Mouse (Mus musculus) neural tube, embryonic 13.5 days (tissue): Measurements from ENCODE around the gene Cib2. TPM values are rescaled to one million over a fixed set of nuclear protein-coding genes. Genes with fewer than 3 reads are reported as not detected.

ENCODE experiments used
- ATAC-seq: fragments of 200-750 bp; cut with Nextera tagmentation; 2 replicates; pipeline ENCODE4 v1.8.0; 2017; ENCODE audit warnings: low read depth, mild to moderate bottlenecking, moderate TSS enrichment, moderate library complexity
- H3K27ac ChIP-seq: fragments of 300-500 bp; sonication (generic); replicated peaks from 2 replicates; pipeline ENCODE4 v1.5.1; 2015; ENCODE audit warnings: moderate library complexity, mild to moderate bottlenecking, inconsistent platforms
- H3K27me3 ChIP-seq: fragments of 300-500 bp; sonication (generic); 2 replicates; pipeline ENCODE4 v1.6.1; 2015; ENCODE audit warnings: mild to moderate bottlenecking, inconsistent platforms
- H3K36me3 ChIP-seq: fragments of 300-500 bp; sonication (generic); 2 replicates; pipeline ENCODE4 v1.6.1; 2015; ENCODE audit warnings: mild to moderate bottlenecking, inconsistent platforms
- H3K4me1 ChIP-seq: fragments of 300-500 bp; sonication (generic); replicated peaks from 2 replicates; pipeline ENCODE4 v1.6.1; 2015; ENCODE audit warnings: inconsistent platforms
- H3K4me2 ChIP-seq: fragments of 300-500 bp; sonication (generic); 2 replicates; pipeline ENCODE4 v1.6.1; 2015; ENCODE audit warnings: inconsistent platforms, mild to moderate bottlenecking, moderate library complexity
- H3K4me3 ChIP-seq: fragments of 300-500 bp; sonication (generic); 2 replicates; pipeline ENCODE4 v1.5.1; 2015; ENCODE audit warnings: mild to moderate bottlenecking, inconsistent platforms
- H3K9ac ChIP-seq: fragments of 300-500 bp; sonication (generic); 2 replicates; pipeline ENCODE4 v1.6.1; 2015; ENCODE audit warnings: moderate library complexity, mild to moderate bottlenecking, inconsistent platforms
- H3K9me3 ChIP-seq: fragments of 300-500 bp; sonication (generic); 2 replicates; pipeline ENCODE4 v1.6.1; 2016; ENCODE audit warnings: inconsistent platforms
- WGBS: fragments of 180-500 bp; shearing (Covaris S2); methylation state at CpG from one replicate; pipeline ENCODE4 v1.1.7; 2015; 5-methylcytosine and 5-hydroxymethylcytosine counted together
- polyA plus RNA-seq: library from polyadenylated mRNA; unstranded; fragments of >200 nt; fragmentation: Nextera tagmentation; extraction: Ambion mirVana; gene quantifications from 2 replicates; pipeline ENCODE4 v1.2.1, GENCODE M21; 2015

The Cib2 gene
- polyA plus RNA-seq, 1 experiment from 2014 or later: 45.9 TPM

GRCm38 (mm10) chr9:54540801-54541200 lies 19.2 kb downstream of the Cib2 start:
- H3K27ac ChIP-seq: no peak overlapping the region
- no peak overlapping the region for H3K4me3 ChIP-seq
- peaks cover 14% of the 10 kb centered on the region; the same call in 1 of the 2 replicates for H3K4me1 ChIP-seq
- no peak for ATAC-seq
- no peak overlapping the region for H3K9ac ChIP-seq
- no peaks in the 10 kb centered on the region for H3K9me3 ChIP-seq
- no peaks in the 10 kb centered on the region for H3K27me3 ChIP-seq
- 79% methylated on average over 5 of the region's 5 CpGs for WGBS
- H3K4me2 ChIP-seq: no peak overlapping the region
- H3K36me3 ChIP-seq: peaks cover 14% of the 10 kb centered on the region

- Histone ChIP-seq H3K4me3 (no peak within 1 kb of the TSS), H3K4me2 (no peak within 1 kb of the TSS), H3K9me3 (no peaks in the 10 kb centered on the region), H3K36me3 (no peaks in the 10 kb centered on the region), H3K27ac (no peak within 1 kb of the TSS), H3K27me3 (no peaks in the 10 kb centered on the region), H3K4me1 (peaks cover 23% of the 10 kb centered on the region), H3K9ac (no peak within 1 kb of the TSS)
- ATAC-seq: no peak
- WGBS: 94% methylated on average over 14 of the region's 14 CpGs
Measured at GRCm38 (mm10) chr9:54538684-54539083, 21.3 kb downstream of the Cib2 start, which contains the start of gene Sh2d7. TSS of gene Sh2d7 (plus strand) at chr9:54538984.

- 93% methylated on average over 3 of the region's 3 CpGs for WGBS
- no peak for ATAC-seq
- Histone ChIP-seq H3K36me3 (no peaks in the 10 kb centered on the region), H3K9ac (no peak overlapping the region), H3K27ac (no peak overlapping the region), H3K4me1 (peaks cover 25% of the 10 kb centered on the region), H3K4me3 (no peak overlapping the region), H3K4me2 (no peak overlapping the region), H3K27me3 (no peaks in the 10 kb centered on the region), H3K9me3 (no peaks in the 10 kb centered on the region)
Measured at GRCm38 (mm10) chr9:54538244-54538643, 21.8 kb downstream of the Cib2 start.

GRCm38 (mm10) chr9:54537480-54537879 lies 22.5 kb downstream of the Cib2 start:
- no peak for ATAC-seq
- Histone ChIP-seq H3K9ac (no peak overlapping the region), H3K36me3 (no peaks in the 10 kb centered on the region), H3K4me3 (no peak overlapping the region), H3K27me3 (no peaks in the 10 kb centered on the region), H3K4me1 (peaks cover 25% of the 10 kb centered on the region), H3K27ac (peak overlapping the region; percentile 28), H3K9me3 (no peaks in the 10 kb centered on the region), H3K4me2 (no peak overlapping the region)
- WGBS: 76% methylated on average over 3 of the region's 3 CpGs

GRCm38 (mm10) chr9:54537030-54537429 lies 23.0 kb downstream of the Cib2 start:
- Histone ChIP-seq H3K9me3 (no peaks in the 10 kb centered on the region), H3K4me3 (no peak overlapping the region), H3K4me1 (peaks cover 25% of the 10 kb centered on the region), H3K4me2 (no peak overlapping the region), H3K27ac (peak overlapping the region; percentile 28), H3K36me3 (no peaks in the 10 kb centered on the region), H3K9ac (no peak overlapping the region), H3K27me3 (no peaks in the 10 kb centered on the region)
- no peak for ATAC-seq
- 28% methylated on average over 4 of the region's 4 CpGs for WGBS

- Histone ChIP-seq H3K27ac (no peak overlapping the region; the same call in 1 of the 2 replicates), H3K9me3 (no peaks in the 10 kb centered on the region), H3K9ac (no peak overlapping the region), H3K4me2 (no peak overlapping the region), H3K4me1 (peaks cover 25% of the 10 kb centered on the region), H3K4me3 (no peak overlapping the region), H3K27me3 (no peaks in the 10 kb centered on the region), H3K36me3 (no peaks in the 10 kb centered on the region)
- WGBS: 59% methylated on average over 7 of the region's 7 CpGs
- ATAC-seq: no peak
Measured at GRCm38 (mm10) chr9:54536236-54536635, 23.8 kb downstream of the Cib2 start.

- Histone ChIP-seq H3K4me2 (no peak overlapping the region), H3K27me3 (no peaks in the 10 kb centered on the region), H3K4me3 (no peak overlapping the region), H3K9me3 (no peaks in the 10 kb centered on the region), H3K9ac (no peak overlapping the region), H3K27ac (peak overlapping the region; percentile 75), H3K36me3 (no peaks in the 10 kb centered on the region), H3K4me1 (peaks cover 25% of the 10 kb centered on the region)
- ATAC-seq: peak; percentile 85
- 40% methylated on average over 5 of the region's 5 CpGs for WGBS
Measured at GRCm38 (mm10) chr9:54533975-54534374, 26.0 kb downstream of the Cib2 start.

- Histone ChIP-seq H3K27me3 (no peaks in the 10 kb centered on the region), H3K4me3 (no peak overlapping the region), H3K9me3 (no peaks in the 10 kb centered on the region), H3K36me3 (no peaks in the 10 kb centered on the region), H3K4me1 (peaks cover 25% of the 10 kb centered on the region), H3K27ac (no peak overlapping the region), H3K9ac (no peak overlapping the region), H3K4me2 (no peak overlapping the region)
- WGBS: 84% methylated on average over 2 of the region's 2 CpGs
- no peak for ATAC-seq
Measured at GRCm38 (mm10) chr9:54532926-54533325, 27.1 kb downstream of the Cib2 start.

- H3K27me3 ChIP-seq: no peaks in the 10 kb centered on the region
- no peak overlapping the region for H3K27ac ChIP-seq
- peaks cover 14% of the 10 kb centered on the region for H3K4me1 ChIP-seq
- no peak for ATAC-seq
- no peaks in the 10 kb centered on the region for H3K36me3 ChIP-seq
- no peak overlapping the region for H3K4me3 ChIP-seq
- no peaks in the 10 kb centered on the region for H3K9me3 ChIP-seq
- no peak overlapping the region for H3K9ac ChIP-seq
- no peak overlapping the region for H3K4me2 ChIP-seq
Measured at GRCm38 (mm10) chr9:54531421-54531820, 28.6 kb downstream of the Cib2 start.

GRCm38 (mm10) chr9:54530836-54531235 lies 29.2 kb downstream of the Cib2 start:
- H3K9me3 ChIP-seq: no peaks in the 10 kb centered on the region
- H3K4me3 ChIP-seq: no peak overlapping the region
- H3K9ac ChIP-seq: no peak overlapping the region
- peaks cover 11% of the 10 kb centered on the region for H3K4me1 ChIP-seq
- no peaks in the 10 kb centered on the region for H3K27me3 ChIP-seq
- no peak overlapping the region for H3K27ac ChIP-seq
- H3K4me2 ChIP-seq: no peak overlapping the region
- ATAC-seq: no peak
- H3K36me3 ChIP-seq: no peaks in the 10 kb centered on the region
- 88% methylated on average over 6 of the region's 6 CpGs for WGBS

- no peak for ATAC-seq
- H3K9me3 ChIP-seq: no peaks in the 10 kb centered on the region
- no peak overlapping the region for H3K4me2 ChIP-seq
- no peak overlapping the region for H3K27ac ChIP-seq
- 79% methylated on average over 2 of the region's 2 CpGs for WGBS
- H3K9ac ChIP-seq: no peak overlapping the region
- H3K36me3 ChIP-seq: no peaks in the 10 kb centered on the region
- peaks cover 11% of the 10 kb centered on the region for H3K4me1 ChIP-seq
- no peaks in the 10 kb centered on the region for H3K27me3 ChIP-seq
- no peak overlapping the region for H3K4me3 ChIP-seq
Measured at GRCm38 (mm10) chr9:54529950-54530349, 30.1 kb downstream of the Cib2 start.

- no peak overlapping the region for H3K4me3 ChIP-seq
- no peaks in the 10 kb centered on the region for H3K36me3 ChIP-seq
- no peak for ATAC-seq
- no peak overlapping the region for H3K9ac ChIP-seq
- H3K4me1 ChIP-seq: no peaks in the 10 kb centered on the region
- H3K9me3 ChIP-seq: no peaks in the 10 kb centered on the region
- H3K4me2 ChIP-seq: no peak overlapping the region
- no peaks in the 10 kb centered on the region for H3K27me3 ChIP-seq
- H3K27ac ChIP-seq: no peak overlapping the region
- WGBS: 80% methylated on average over 7 of the region's 7 CpGs
Measured at GRCm38 (mm10) chr9:54527694-54528093, 32.3 kb downstream of the Cib2 start.

GRCm38 (mm10) chr9:54520286-54520685 lies 39.7 kb downstream of the Cib2 start:
- Histone ChIP-seq H3K36me3 (no peaks in the 10 kb centered on the region), H3K4me3 (no peak overlapping the region), H3K4me2 (no peak overlapping the region), H3K4me1 (no peaks in the 10 kb centered on the region), H3K9ac (no peak overlapping the region), H3K27ac (no peak overlapping the region), H3K27me3 (no peaks in the 10 kb centered on the region), H3K9me3 (no peaks in the 10 kb centered on the region)
- no peak for ATAC-seq
- 83% methylated on average over 4 of the region's 4 CpGs for WGBS
